Mouse (Mus musculus): ENCODE measurements around the gene Eif3j1. TPM values are rescaled to one million over a fixed set of nuclear protein-coding genes. Genes with fewer than 3 reads are reported as not detected.

The Eif3j1 gene
- polyA plus RNA-seq, 1 experiment from 2014 or later = 12.9 TPM

- Histone ChIP-seq H3K4me1 (ENCODE audit: insufficient read depth) (no peaks in the 10 kb centered on the region), H3K27ac (ENCODE audit: low read depth) (no peak overlapping the region), H3K27me3 (ENCODE audit: insufficient read depth, low read length) (no peaks in the 10 kb centered on the region), H3K4me3 (ENCODE audit: low read depth, low read length) (no peak overlapping the region), H3K9ac (no peak overlapping the region), H3K4me2 (no peak overlapping the region), H3K9me3 (ENCODE audit: low read depth, low read length) (no peaks in the 10 kb centered on the region), H3K36me3 (ENCODE audit: insufficient read depth) (peaks cover 77% of the 10 kb centered on the region)
- TF ChIP-seq CTCF (IDR thresholded peaks at IDR 0.05; ENCODE audit: low read depth) = 0 out of 2 replicates have a peak, but pooled peaks have one; percentile 16
- ATAC-seq (ENCODE audit: insufficient read depth) = no peak
- peak; percentile 1 for DNase-seq
These were observed 73.7 kb downstream of the Eif3j1 start for GRCm38 (mm10) chr2:122102070-122102469.

Small RNAs within 50 kb of the gene (microRNA-seq; reads per million reads assigned to microRNA genes)
- gene Gm47314 (ENCODE audit: borderline number of aligned reads) = not detected

Other genes with a start within 250 kb of the Eif3j1 start
- gene Frmd5, start 221.5 kb upstream of the Eif3j1 start, polyA plus RNA-seq (2014; fragmentation: Nextera tagmentation; extraction: Ambion mirVana) = 2.8 and 4.0 TPM in 2 replicates
- 22.4 and 24.1 TPM in 2 replicates for gene Casc4, start 161.6 kb upstream of the Eif3j1 start, polyA plus RNA-seq (2014; fragmentation: Nextera tagmentation; extraction: Ambion mirVana)
- gene Ctdspl2, start 72.5 kb upstream of the Eif3j1 start, polyA plus RNA-seq (2014; fragmentation: Nextera tagmentation; extraction: Ambion mirVana) = 58.9 and 60.2 TPM in 2 replicates
- 0.12 TPM in 1 of 2 replicates, not detected in the other for gene Mageb3, start 72.5 kb upstream of the Eif3j1 start, polyA plus RNA-seq (2014; fragmentation: Nextera tagmentation; extraction: Ambion mirVana)
- gene Spg11, start 89.8 kb downstream of the Eif3j1 start, polyA plus RNA-seq (2014; fragmentation: Nextera tagmentation; extraction: Ambion mirVana) = 11.5 and 14.3 TPM in 2 replicates
- gene B2m, start 119.1 kb downstream of the Eif3j1 start, polyA plus RNA-seq (2014; fragmentation: Nextera tagmentation; extraction: Ambion mirVana) = 308 and 336 TPM in 2 replicates
- gene Trim69, start 132.2 kb downstream of the Eif3j1 start, polyA plus RNA-seq (2014; fragmentation: Nextera tagmentation; extraction: Ambion mirVana) = not detected in 2 replicates
- gene Patl2, start 157.6 kb downstream of the Eif3j1 start, polyA plus RNA-seq (2014; fragmentation: Nextera tagmentation; extraction: Ambion mirVana) = not detected in 2 replicates
- not detected in 2 replicates for gene Terb2, start 157.7 kb downstream of the Eif3j1 start, polyA plus RNA-seq (2014; fragmentation: Nextera tagmentation; extraction: Ambion mirVana)
- 16.0 and 16.2 TPM in 2 replicates for gene Sord, start 206.2 kb downstream of the Eif3j1 start, polyA plus RNA-seq (2014; fragmentation: Nextera tagmentation; extraction: Ambion mirVana)

Data from lung, embryonic 14.5 days (tissue).